29 mouse cellular contexts compared by ENCODE assay signal in the genomic region with DNA sequence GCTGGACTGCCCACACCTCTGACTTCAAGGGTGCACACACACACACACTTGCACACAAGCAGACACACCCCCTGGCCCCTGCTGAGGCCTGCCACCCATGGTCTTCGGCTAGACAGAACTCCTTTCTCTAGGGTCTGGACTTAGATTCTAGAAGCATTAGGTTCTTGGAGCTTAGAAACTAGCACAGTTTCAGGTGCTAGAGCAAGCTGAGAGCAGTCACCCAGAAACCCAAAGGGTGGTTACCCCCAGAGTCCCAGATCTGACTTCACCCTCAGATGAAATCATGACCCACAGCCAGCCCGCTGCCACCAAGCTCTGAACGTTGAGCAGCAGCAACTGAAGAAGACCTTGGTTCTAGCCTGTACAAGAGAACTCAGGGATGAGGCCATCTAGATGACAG. TPM values are rescaled to one million over a fixed set of nuclear protein-coding genes. Genes with fewer than 3 reads are reported as not detected.
DNase-seq lines count a peak whose midpoint lies in the region; ATAC-seq lines count a peak whose summit lies in the region.
"Had no signal": no experiment of that assay in that cellular context is flagged by ENCODE, and none has a peak within 500 bp of the region (broad histone marks: within the 10 kb centered on the region; RNA-seq: fewer than 3 reads in every experiment).

No protein-coding gene starts in this region.

- H3K36me3 ChIP-seq in splenic B cell, adult 2 months (ENCODE audit: control insufficient read depth, insufficient read depth, low read length, poor library complexity, severe bottlenecking), result peaks cover 18% of the 10 kb centered on the region
- H3K36me3 ChIP-seq in hindbrain, embryonic 13.5 days, result no peaks in the 10 kb centered on the region
- H3K36me3 ChIP-seq: embryonic facial prominence, embryonic 10.5 days; embryonic facial prominence, embryonic 13.5 days; forebrain, embryonic 12.5 days; G1E; heart, embryonic 10.5 days; heart, embryonic 13.5 days; hindbrain, embryonic 12.5 days had no signal

- DNase-seq in lung, postnatal 36 days, result peak; percentile 4
- no peak for DNase-seq in lung, postnatal 10 days
- DNase-seq in B cell, adult 2 months, result peak; percentile 70 to 73
- peak; percentile 82 for DNase-seq in splenic B cell, adult 2 months (ENCODE audit: low read depth, low spot score)
- DNase-seq in heart, postnatal 10 days, result no peak
- DNase-seq: cerebellum, adult 11 months; cerebellum, adult 2 months; cerebellum, adult 9-11 months; embryo, embryonic 11 days; gastrocnemius, postnatal 10 days; gastrocnemius, postnatal 36 days had no signal

- ATAC-seq in neutrophil, adult 5-6 weeks (ENCODE audit: extremely low read depth, insufficient number of reproducible peaks, low FRiP score, poor library complexity, severe bottlenecking), result 0 out of 2 replicates have a peak, but pooled peaks have one; percentile 15
- ATAC-seq in hindbrain, embryonic 13.5 days (ENCODE audit: low FRiP score), result no peak
- ATAC-seq: forebrain, embryonic 16.5 days; hindbrain, postnatal 0 days; inflammation-experienced regulatory T-cells, adult 6 months; Patski had no signal

- intact Hi-C loops in heart, postnatal 10 days (cut with DNase I), result no loop called here

- H3K9ac ChIP-seq in hindbrain, embryonic 13.5 days, result no peak overlapping the region
- H3K9ac ChIP-seq: embryonic facial prominence, embryonic 13.5 days; forebrain, embryonic 12.5 days; heart, embryonic 13.5 days; hindbrain, embryonic 12.5 days had no signal

- peaks cover 3% of the 10 kb centered on the region; the same call in 1 of the 2 replicates for H3K4me1 ChIP-seq in hindbrain, embryonic 13.5 days (replicated peaks)
- H3K4me1 ChIP-seq: embryonic facial prominence, embryonic 13.5 days; heart, embryonic 13.5 days had no signal

- H3K27ac ChIP-seq in hindbrain, embryonic 13.5 days, result no peak overlapping the region
- H3K27ac ChIP-seq: embryonic facial prominence, embryonic 10.5 days; embryonic facial prominence, embryonic 13.5 days; forebrain, embryonic 12.5 days; heart, adult 2 months; heart, embryonic 10.5 days; heart, embryonic 13.5 days; hindbrain, embryonic 12.5 days; hindbrain, postnatal 0 days had no signal

- H3K9me3 ChIP-seq in hindbrain, embryonic 13.5 days, result no peaks in the 10 kb centered on the region
- H3K9me3 ChIP-seq: embryonic facial prominence, embryonic 13.5 days; forebrain, embryonic 12.5 days; heart, embryonic 10.5 days; heart, embryonic 13.5 days had no signal

- WGBS in hindbrain, embryonic 13.5 days, result 86% methylated on average over 3 of the region's 3 CpGs

- H3K4me2 ChIP-seq in hindbrain, embryonic 13.5 days, result no peak overlapping the region
- H3K4me2 ChIP-seq: embryonic facial prominence, embryonic 13.5 days; forebrain, embryonic 12.5 days; heart, embryonic 13.5 days; hindbrain, embryonic 12.5 days had no signal

- H3K27me3 ChIP-seq in splenic B cell, adult 2 months (ENCODE audit: control insufficient read depth, insufficient read depth, low read length, poor library complexity, severe bottlenecking), result no peaks in the 10 kb centered on the region
- H3K27me3 ChIP-seq in hindbrain, embryonic 13.5 days, result peaks cover 53% of the 10 kb centered on the region

- no peak overlapping the region for H3K4me3 ChIP-seq in hindbrain, embryonic 13.5 days
- H3K4me3 ChIP-seq: embryonic facial prominence, embryonic 10.5 days; embryonic facial prominence, embryonic 13.5 days; erythroblast, embryonic 14.5 days; forebrain, embryonic 12.5 days; heart, adult 2 months; heart, embryonic 10.5 days; heart, embryonic 13.5 days; hindbrain, embryonic 12.5 days had no signal

RNA-seq across cellular contexts. Expression of a gene that starts 38.8 kb away (rescaled TPM):
- total RNA-seq in neutrophil, adult 5-6 weeks (2017), result 184 and 199 TPM in 2 replicates
- 2.8 and 6.1 TPM in 2 replicates for polyA plus RNA-seq in hindbrain, embryonic 13.5 days (2015; fragmentation: Nextera tagmentation; extraction: Ambion mirVana)
- 1 to 10 TPM; 1.1 to 1.2 TPM for total RNA-seq in heart, postnatal 10 days (2021)
- total RNA-seq: common myeloid progenitor, adult 5-6 weeks; gastrocnemius, postnatal 36 days; granulocyte monocyte progenitor cell, adult 5-6 weeks; hematopoietic stem cell, adult 5-6 weeks had no signal
- polyA plus RNA-seq: embryonic facial prominence, embryonic 13.5 days; G1E; Patski had no signal

Comparison
In these comparisons a context has a peak if more than half of its experiments do, and no peak if none do; other contexts are left out.
1. DNase-seq: peak in lung, postnatal 36 days (single experiment), B cell, adult 2 months (2 of 2) and splenic B cell, adult 2 months (single experiment); none in lung, postnatal 10 days (single experiment) and heart, postnatal 10 days (0 of 2).
2. RNA of a gene that starts 38.8 kb away (total RNA-seq): 184 to 199 TPM in neutrophil, adult 5-6 weeks; 1.1 to 1.2 TPM in heart, postnatal 10 days; every median in the first group is over 10 times any median in the second.